Mouse (Mus musculus): ENCODE measurements around the gene Arl15. TPM values are rescaled to one million over a fixed set of nuclear protein-coding genes. Genes with fewer than 3 reads are reported as not detected.

Gene Arl15
- polyA plus RNA-seq, 1 experiment from 2014 or later = 10.8 TPM

- DNase-seq (ENCODE audit: low spot score) (no peak), ATAC-seq (replicated peaks; ENCODE audit: low FRiP score, low read depth) (no peak)
- no peak for TF ChIP-seq CTCF (IDR thresholded peaks at IDR 0.05; ENCODE audit: low read depth)
- Histone ChIP-seq H3K9ac (ENCODE audit: low read depth, low read length) (no peak overlapping the region), H3K36me3 (ENCODE audit: insufficient read depth, low read length) (no peaks in the 10 kb centered on the region), H3K27ac (no peak overlapping the region), H3K9me3 (replicated peaks; ENCODE audit: low read length) (no peaks in the 10 kb centered on the region), H3K4me2 (ENCODE audit: low read length) (no peak overlapping the region), H3K4me1 (replicated peaks; ENCODE audit: insufficient read depth, low read length) (no peaks in the 10 kb centered on the region), H3K4me3 (replicated peaks; ENCODE audit: low read depth, low read length) (no peak overlapping the region), H3K27me3 (ENCODE audit: insufficient read depth, low read length) (no peaks in the 10 kb centered on the region)
- 95% methylated on average over 4 of the region's 4 CpGs for WGBS
These were observed 190.2 kb downstream of the Arl15 start for GRCm38 (mm10) chr13:113984491-113984890.

GRCm38 (mm10) chr13:113986864-113987562, 192.7 kb downstream of the Arl15 start:
- no peaks in the 10 kb centered on the region for H3K4me1 ChIP-seq (replicated peaks; ENCODE audit: insufficient read depth, low read length)
- no peaks in the 10 kb centered on the region for H3K9me3 ChIP-seq (replicated peaks; ENCODE audit: low read length)
- H3K27ac ChIP-seq = no peak overlapping the region
- WGBS = 90% methylated on average over 13 of the region's 13 CpGs
- H3K9ac ChIP-seq (ENCODE audit: low read depth, low read length) = no peak overlapping the region
- no peaks in the 10 kb centered on the region for H3K36me3 ChIP-seq (ENCODE audit: insufficient read depth, low read length)
- no peak for ATAC-seq (replicated peaks; ENCODE audit: low FRiP score, low read depth)
- no peak overlapping the region for H3K4me3 ChIP-seq (replicated peaks; ENCODE audit: low read depth, low read length)
- no peak overlapping the region for H3K4me2 ChIP-seq (ENCODE audit: low read length)
- TF ChIP-seq CTCF (IDR thresholded peaks at IDR 0.05; ENCODE audit: low read depth) = no peak
- H3K27me3 ChIP-seq (ENCODE audit: insufficient read depth, low read length) = no peaks in the 10 kb centered on the region
- DNase-seq (ENCODE audit: low spot score) = no peak

- H3K4me3 ChIP-seq (replicated peaks; ENCODE audit: low read depth, low read length) = no peak overlapping the region
- no peak for ATAC-seq (replicated peaks; ENCODE audit: low FRiP score, low read depth)
- H3K27ac ChIP-seq = no peak overlapping the region
- H3K9ac ChIP-seq (ENCODE audit: low read depth, low read length) = no peak overlapping the region
- no peak for DNase-seq (ENCODE audit: low spot score)
- H3K36me3 ChIP-seq (ENCODE audit: insufficient read depth, low read length) = no peaks in the 10 kb centered on the region
- H3K4me2 ChIP-seq (ENCODE audit: low read length) = no peak overlapping the region
- no peaks in the 10 kb centered on the region for H3K9me3 ChIP-seq (replicated peaks; ENCODE audit: low read length)
- H3K4me1 ChIP-seq (replicated peaks; ENCODE audit: insufficient read depth, low read length) = no peaks in the 10 kb centered on the region
- TF ChIP-seq CTCF (IDR thresholded peaks at IDR 0.05; ENCODE audit: low read depth) = no peak
- H3K27me3 ChIP-seq (ENCODE audit: insufficient read depth, low read length) = no peaks in the 10 kb centered on the region
- 62% methylated on average over 3 of the region's 3 CpGs for WGBS
These were observed 195.9 kb downstream of the Arl15 start for GRCm38 (mm10) chr13:113990247-113990646.

GRCm38 (mm10) chr13:113990701-113991100, 196.4 kb downstream of the Arl15 start:
- no peaks in the 10 kb centered on the region for H3K9me3 ChIP-seq (replicated peaks; ENCODE audit: low read length)
- TF ChIP-seq CTCF (IDR thresholded peaks at IDR 0.05; ENCODE audit: low read depth) = no peak
- H3K36me3 ChIP-seq (ENCODE audit: insufficient read depth, low read length) = no peaks in the 10 kb centered on the region
- H3K4me3 ChIP-seq (replicated peaks; ENCODE audit: low read depth, low read length) = no peak overlapping the region
- no peaks in the 10 kb centered on the region for H3K4me1 ChIP-seq (replicated peaks; ENCODE audit: insufficient read depth, low read length)
- no peak overlapping the region for H3K27ac ChIP-seq
- H3K4me2 ChIP-seq (ENCODE audit: low read length) = no peak overlapping the region
- ATAC-seq (replicated peaks; ENCODE audit: low FRiP score, low read depth) (no peak), DNase-seq (ENCODE audit: low spot score) (no peak)
- no peak overlapping the region for H3K9ac ChIP-seq (ENCODE audit: low read depth, low read length)
- 56% methylated on average over 10 of the region's 10 CpGs for WGBS
- H3K27me3 ChIP-seq (ENCODE audit: insufficient read depth, low read length) = no peaks in the 10 kb centered on the region

GRCm38 (mm10) chr13:113993066-113993465, 198.8 kb downstream of the Arl15 start:
- no peak overlapping the region for H3K4me3 ChIP-seq (replicated peaks; ENCODE audit: low read depth, low read length)
- no peak for ATAC-seq (replicated peaks; ENCODE audit: low FRiP score, low read depth)
- H3K27ac ChIP-seq = no peak overlapping the region
- H3K9ac ChIP-seq (ENCODE audit: low read depth, low read length) = no peak overlapping the region
- no peak for TF ChIP-seq CTCF (IDR thresholded peaks at IDR 0.05; ENCODE audit: low read depth)
- 81% methylated on average over 2 of the region's 2 CpGs for WGBS
- no peak for DNase-seq (ENCODE audit: low spot score)
- no peaks in the 10 kb centered on the region for H3K27me3 ChIP-seq (ENCODE audit: insufficient read depth, low read length)
- no peak overlapping the region for H3K4me2 ChIP-seq (ENCODE audit: low read length)
- no peaks in the 10 kb centered on the region for H3K36me3 ChIP-seq (ENCODE audit: insufficient read depth, low read length)
- no peaks in the 10 kb centered on the region for H3K9me3 ChIP-seq (replicated peaks; ENCODE audit: low read length)
- no peaks in the 10 kb centered on the region for H3K4me1 ChIP-seq (replicated peaks; ENCODE audit: insufficient read depth, low read length)

GRCm38 (mm10) chr13:113994586-113994985, 200.3 kb downstream of the Arl15 start:
- no peaks in the 10 kb centered on the region for H3K27me3 ChIP-seq (ENCODE audit: insufficient read depth, low read length)

More at GRCm38 (mm10) chr13:113994586-113994985, 200.3 kb downstream of the Arl15 start:
- ATAC-seq (replicated peaks; ENCODE audit: low FRiP score, low read depth) = no peak
- no peak for TF ChIP-seq CTCF (IDR thresholded peaks at IDR 0.05; ENCODE audit: low read depth)
- WGBS = 79% methylated on average over 6 of the region's 6 CpGs
- Histone ChIP-seq H3K9me3 (replicated peaks; ENCODE audit: low read length) (no peaks in the 10 kb centered on the region), H3K27ac (no peak overlapping the region), H3K4me3 (replicated peaks; ENCODE audit: low read depth, low read length) (no peak overlapping the region), H3K4me2 (ENCODE audit: low read length) (no peak overlapping the region), H3K9ac (ENCODE audit: low read depth, low read length) (no peak overlapping the region), H3K4me1 (replicated peaks; ENCODE audit: insufficient read depth, low read length) (no peaks in the 10 kb centered on the region), H3K36me3 (ENCODE audit: insufficient read depth, low read length) (no peaks in the 10 kb centered on the region)
- DNase-seq (ENCODE audit: low spot score) = no peak

Data from kidney, postnatal 0 days (tissue).